Mouse (Mus musculus) layer of hippocampus, adult 11-12 months (tissue): Measurements from ENCODE around the gene Usb1.

Source experiments
- DNase-seq: peaks from one replicate; pipeline ENCODE4 v3.0.0; 2022; ENCODE audit warnings: low spot score

Usb1 gene

DNA sequence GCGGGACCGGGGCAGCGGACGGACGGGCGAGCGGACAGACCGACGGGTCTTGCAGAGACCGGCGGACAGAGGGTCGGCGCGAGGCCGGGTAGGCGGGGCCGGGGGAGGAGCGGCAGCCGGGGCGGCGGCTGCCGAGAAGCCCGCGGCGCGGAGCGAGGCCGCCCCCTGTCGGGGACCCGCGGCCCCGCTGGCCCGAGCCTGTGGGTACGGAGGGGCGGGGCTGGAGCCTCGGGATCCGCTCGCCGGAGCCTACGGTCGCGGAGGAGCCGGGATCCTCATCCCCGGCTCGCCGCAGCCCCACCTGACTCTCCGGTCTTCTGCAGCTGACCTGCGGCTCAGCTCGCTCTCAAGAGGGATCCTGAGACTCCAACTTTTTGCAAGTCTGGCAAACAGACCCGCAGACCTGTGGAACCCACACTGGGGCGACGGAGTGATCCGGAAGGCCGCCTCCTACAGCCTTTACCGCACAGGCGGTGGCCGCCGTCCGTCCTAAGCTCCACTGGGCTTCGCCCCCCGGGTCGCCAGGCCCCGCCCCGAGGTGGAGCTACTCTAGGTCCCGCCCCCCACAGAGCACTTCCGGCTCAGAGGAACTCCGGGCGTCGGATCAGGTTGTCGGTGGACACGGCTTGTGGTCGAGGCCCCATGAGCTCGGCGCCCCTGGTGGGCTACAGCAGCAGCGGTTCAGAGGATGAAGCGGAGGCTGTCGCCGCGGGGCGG lies at the start of gene Usb1, which contains the start of gene Zfp319:
Gene Usb1 (plus strand): TSS at position 565 of the 717 bp plus-strand sequence.
Gene Zfp319 (minus strand): TSS at position 231 of the 717 bp plus-strand sequence.
- peak; percentile 91 for DNase-seq

GRCm38 (mm10) chr8:95289066-95289650 lies 42.9 kb upstream of the Usb1 start:
- DNase-seq = no peak

DNA sequence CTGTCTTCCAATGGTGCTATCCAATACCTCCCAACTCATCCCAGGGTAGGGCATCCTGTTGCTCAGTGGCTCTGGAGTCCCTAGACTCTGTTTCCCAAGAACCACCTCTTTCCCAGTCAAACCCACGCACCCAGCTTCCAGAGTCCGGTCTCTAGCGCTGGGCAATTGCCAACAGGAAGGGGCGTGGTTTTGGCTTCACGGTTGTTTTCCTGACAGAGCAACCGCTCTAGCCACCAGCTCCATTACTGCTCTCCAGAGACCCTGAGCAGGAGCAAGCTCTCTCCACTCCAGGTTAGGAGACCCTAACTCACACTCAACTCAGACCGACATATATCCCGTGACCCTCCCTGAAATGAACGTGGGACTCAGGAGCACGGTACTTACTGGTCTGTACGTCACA lies 38.9 kb upstream of the Usb1 start:
- DNase-seq = peak; percentile 45

- no peak for DNase-seq
These were observed 38.2 kb upstream of the Usb1 start for GRCm38 (mm10) chr8:95293891-95294290.

- DNase-seq = no peak
These were observed 29.7 kb upstream of the Usb1 start for GRCm38 (mm10) chr8:95302410-95302809.

- no peak for DNase-seq
These were observed 26.6 kb upstream of the Usb1 start for GRCm38 (mm10) chr8:95305526-95305925.

- no peak for DNase-seq
These were observed 25.7 kb upstream of the Usb1 start, which contains the start of gene Cngb1 for GRCm38 (mm10) chr8:95306431-95306830. TSS of gene Cngb1 (minus strand) at chr8:95306585.

- no peak for DNase-seq
These were observed 21.6 kb upstream of the Usb1 start, which contains the start of gene Tepp for GRCm38 (mm10) chr8:95310342-95310970. TSS of gene Tepp (plus strand) at chr8:95310566.

DNA sequence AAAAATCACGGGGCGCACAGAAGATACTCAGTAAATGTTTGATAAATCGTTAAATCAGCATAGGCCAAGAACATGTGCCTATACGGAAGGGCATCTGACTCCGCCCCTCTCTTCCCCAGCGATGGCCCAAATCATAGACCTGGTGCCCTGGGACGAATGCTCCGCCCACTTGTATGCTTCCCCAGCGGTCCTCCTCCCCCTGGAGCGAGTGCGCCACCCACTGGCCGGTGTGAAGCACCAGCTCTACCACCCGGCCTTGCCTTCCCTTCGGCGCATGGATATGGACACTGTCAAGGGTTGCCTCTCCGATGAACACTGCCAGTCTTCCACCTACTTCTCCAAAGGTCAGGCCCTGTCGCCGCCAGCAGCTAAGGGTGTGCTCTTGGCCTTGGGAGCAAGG lies 19.2 kb upstream of the Usb1 start:
- no peak for DNase-seq

GRCm38 (mm10) chr8:95313857-95314256 lies 18.2 kb upstream of the Usb1 start:
- DNase-seq = no peak

DNA sequence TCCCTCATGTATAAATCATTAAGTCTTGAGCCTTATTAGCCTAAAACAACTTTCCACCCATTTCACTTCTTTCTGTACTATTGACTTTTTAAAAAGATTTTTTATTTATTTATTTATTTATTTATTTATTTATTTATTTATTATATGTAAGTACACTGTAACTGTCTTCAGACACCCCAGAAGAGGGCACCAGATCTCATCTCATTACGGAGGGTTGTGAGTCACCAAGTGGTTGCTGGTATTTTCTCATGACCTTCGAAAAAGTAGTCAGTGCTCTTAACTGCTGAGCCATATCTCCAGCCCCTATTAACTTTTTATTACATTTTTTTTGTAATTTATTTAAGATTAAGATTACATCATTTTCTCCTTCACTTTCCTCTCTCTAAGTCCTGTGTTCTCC lies 17.4 kb upstream of the Usb1 start:
- DNase-seq = no peak

DNA sequence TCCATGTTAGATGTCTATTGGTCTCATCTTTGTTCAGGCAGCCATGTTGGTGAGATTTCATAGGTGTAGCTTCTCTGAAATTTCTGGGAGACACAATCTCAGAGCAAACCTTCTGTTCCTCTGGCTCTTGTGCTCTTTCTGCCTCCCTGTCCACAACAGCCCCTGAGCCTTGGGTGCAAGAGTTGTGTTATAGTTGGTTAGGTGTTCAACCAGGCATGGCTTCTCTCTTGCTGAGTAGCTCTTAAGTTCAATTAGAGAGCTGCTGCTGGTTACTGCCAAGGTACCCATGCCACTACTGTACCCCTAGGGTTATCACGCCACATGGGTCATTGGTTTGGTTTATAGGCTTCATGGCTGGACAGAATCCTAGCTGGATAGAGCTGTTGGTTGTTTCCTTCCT lies 16.7 kb upstream of the Usb1 start:
- no peak for DNase-seq

GRCm38 (mm10) chr8:95320224-95321139 lies 11.6 kb upstream of the Usb1 start:
- no peak for DNase-seq

DNA sequence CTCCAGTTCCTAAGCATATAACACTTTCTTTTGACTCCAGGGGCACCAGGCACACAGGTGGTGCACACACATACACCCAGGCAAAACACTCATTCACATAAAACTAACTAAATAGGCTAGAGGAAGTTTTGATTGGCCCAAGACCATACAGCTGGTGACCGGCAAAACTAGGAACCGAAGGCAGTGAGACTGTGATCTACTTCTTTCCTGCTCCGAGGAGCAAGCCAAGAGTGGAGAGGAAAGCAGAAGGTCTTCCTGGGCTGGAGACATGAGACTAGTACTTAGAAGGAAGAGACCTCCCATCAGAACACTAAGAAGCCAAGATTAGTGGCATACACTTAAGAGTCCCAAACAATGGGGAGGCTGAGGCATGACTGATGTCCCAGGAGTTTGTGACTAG lies 8.9 kb upstream of the Usb1 start:
- DNase-seq = no peak

DNA sequence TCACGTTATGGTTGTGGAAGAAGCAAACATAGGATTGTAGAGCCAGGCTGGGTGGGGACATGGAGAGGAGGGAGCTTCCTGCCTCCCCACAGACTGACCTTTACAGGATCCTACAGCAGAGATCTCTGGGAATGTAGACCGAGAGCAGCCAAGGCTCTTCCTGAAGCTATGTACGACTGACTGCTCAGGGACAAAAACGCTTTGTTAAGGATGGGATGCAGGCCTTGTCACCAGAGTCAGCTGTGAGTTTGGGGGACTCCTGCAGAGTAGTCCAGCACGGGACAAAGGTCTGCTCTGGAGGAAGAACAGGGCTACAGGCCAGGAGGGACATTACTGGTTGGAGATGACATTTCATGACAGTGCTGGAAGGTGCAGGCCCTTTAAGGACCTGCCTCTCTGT lies 7.4 kb upstream of the Usb1 start:
- DNase-seq = no peak

GRCm38 (mm10) chr8:95326822-95327221 lies 5.3 kb upstream of the Usb1 start:
- no peak for DNase-seq

- DNase-seq = no peak
These were observed 4.1 kb upstream of the Usb1 start for GRCm38 (mm10) chr8:95327866-95328465.

DNA sequence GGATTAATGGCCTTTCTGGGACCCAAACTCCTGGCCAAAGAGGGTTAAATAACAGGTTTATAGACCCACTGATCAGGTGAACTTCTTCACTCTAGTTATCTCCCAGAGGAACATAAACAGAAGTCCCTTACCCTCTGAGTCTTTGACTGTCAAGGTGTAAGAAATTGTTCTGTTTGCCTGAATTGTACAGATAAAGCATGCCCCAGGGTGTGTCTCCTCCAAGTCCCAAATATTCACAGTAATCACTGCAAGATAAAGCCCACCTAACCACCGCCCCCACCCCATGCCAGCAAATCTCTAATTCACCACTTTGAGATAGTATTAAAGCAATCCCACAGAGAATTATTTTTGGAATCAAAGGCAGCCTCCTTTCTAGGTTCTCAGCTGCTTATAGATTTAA lies 1.7 kb upstream of the Usb1 start:
- no peak for DNase-seq

- DNase-seq = no peak
These were observed 846 bp upstream of the Usb1 start for GRCm38 (mm10) chr8:95331156-95331719.

DNA sequence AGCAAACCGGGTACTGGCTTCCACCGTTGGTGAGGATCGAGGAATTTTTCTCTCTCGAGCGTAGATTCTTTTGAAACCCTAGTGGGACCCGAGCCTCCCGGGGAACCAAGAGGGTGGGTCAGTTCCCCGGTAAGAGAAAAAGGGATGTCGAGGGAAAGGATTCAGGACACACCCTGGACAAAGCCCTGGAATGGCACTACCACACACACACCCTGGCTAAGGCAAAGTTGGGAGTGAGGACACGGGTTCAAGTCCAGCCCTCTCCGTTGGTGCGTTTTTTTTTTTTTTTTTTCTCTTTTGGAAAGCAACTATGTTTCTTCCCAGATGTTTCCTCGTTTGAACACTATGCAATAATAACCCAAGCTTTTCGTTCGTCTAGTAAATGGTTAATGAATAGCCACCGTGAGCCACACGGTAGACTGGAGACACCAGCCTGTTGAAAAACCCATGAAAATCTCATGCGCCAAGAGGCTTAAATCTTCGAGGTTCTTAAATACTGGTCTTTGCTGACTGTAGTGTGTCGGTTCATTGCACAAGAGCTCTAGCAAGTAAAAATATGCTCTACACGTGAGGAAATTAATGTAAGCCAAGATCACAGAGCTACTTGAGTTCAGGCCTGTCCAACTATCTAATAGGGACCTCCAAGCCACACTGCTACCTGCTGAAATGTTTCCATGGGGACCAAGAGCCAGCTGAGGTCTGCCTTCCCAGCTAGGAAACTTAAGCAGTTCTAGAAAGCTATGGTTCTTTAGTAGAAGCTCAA lies 534 bp downstream of the Usb1 start:
- DNase-seq = no peak

DNA sequence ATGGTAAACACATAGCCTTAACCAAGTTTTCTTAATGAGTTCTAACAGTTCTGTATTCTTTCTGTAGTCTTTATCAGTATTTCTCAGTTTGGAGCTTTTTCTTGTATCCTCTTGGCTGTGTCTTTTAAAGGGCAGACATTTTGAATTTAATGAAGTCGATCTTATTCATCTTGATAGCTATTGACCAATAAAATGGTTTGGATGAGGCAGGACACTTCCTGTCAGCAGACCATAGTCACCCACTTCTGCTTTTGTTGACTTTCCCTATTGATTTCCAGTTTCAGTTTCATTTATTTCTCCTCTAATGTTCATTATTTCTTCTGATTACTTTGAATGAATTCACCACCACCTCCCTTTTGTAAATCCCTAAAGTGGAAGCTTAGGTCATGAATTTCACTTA lies 3.6 kb downstream of the Usb1 start:
- no peak for DNase-seq
